ENCODE assay signal across 9 mouse cellular contexts in genomic region chr10:122963463-122964240, GRCm38 (mm10).
DNase-seq lines count a peak whose midpoint lies in the region; ATAC-seq and TF ChIP-seq lines count a peak whose summit lies in the region.
"Had no signal": no experiment of that assay in that cellular context is flagged by ENCODE, and none has a peak within 500 bp of the region (broad histone marks: within the 10 kb centered on the region; RNA-seq: fewer than 3 reads in every experiment).

No protein-coding gene starts in this region.

- H3K4me1 ChIP-seq in ES-Bruce4 (ENCODE audit: control insufficient read depth, insufficient read depth, low read length), result peaks cover 2% of the 10 kb centered on the region
- peaks cover 28% of the 10 kb centered on the region for H3K4me1 ChIP-seq in forebrain, embryonic 13.5 days
- H3K4me1 ChIP-seq in kidney, embryonic 16.5 days (ENCODE audit: insufficient read depth, low read length), result peaks cover 15% of the 10 kb centered on the region
- peaks cover 10% of the 10 kb centered on the region for H3K4me1 ChIP-seq in midbrain, postnatal 0 days (ENCODE audit: insufficient read depth, low read length)

- no peak overlapping the region for H3K27ac ChIP-seq in gastrocnemius, adult 2 months
- H3K27ac ChIP-seq in ES-Bruce4 (ENCODE audit: insufficient read depth, low read length), result no peak overlapping the region
- peak overlapping the region; percentile 52 for H3K27ac ChIP-seq in forebrain, embryonic 13.5 days
- H3K27ac ChIP-seq in kidney, embryonic 16.5 days (ENCODE audit: low read length), result peak overlapping the region; percentile 51
- H3K27ac ChIP-seq in midbrain, postnatal 0 days (ENCODE audit: low read depth, low read length), result peak overlapping the region; percentile 55

- WGBS in forebrain, embryonic 13.5 days, result under 1% methylated on average over 21 of the region's 21 CpGs
- 9% methylated on average over 21 of the region's 21 CpGs for WGBS in kidney, embryonic 16.5 days
- 3% methylated on average over 21 of the region's 21 CpGs for WGBS in midbrain, postnatal 0 days

- intact Hi-C loops in gastrocnemius, adult 2 months (cut with DNase I), result no loop called here

- DNase-seq in gastrocnemius, adult 2 months, result peak; percentile 17
- no peak for DNase-seq in gastrocnemius, adult 18-20 months (ENCODE audit: low spot score)
- DNase-seq in midbrain, postnatal 0 days (ENCODE audit: low spot score), result peak; percentile 72
- DNase-seq in B cell, adult 2 months, result no peak
- DNase-seq in adipocyte (ENCODE audit: low spot score), result no peak

- no peak overlapping the region for H3K9ac ChIP-seq in ES-Bruce4 (ENCODE audit: low read depth, poor library complexity, severe bottlenecking)
- peak overlapping the region; percentile 45 for H3K9ac ChIP-seq in forebrain, embryonic 13.5 days
- peak overlapping the region; percentile 34 for H3K9ac ChIP-seq in kidney, embryonic 16.5 days (replicated peaks; ENCODE audit: low read length)
- peak overlapping the region; percentile 39; the same call in 1 of the 2 replicates for H3K9ac ChIP-seq in midbrain, postnatal 0 days (replicated peaks; ENCODE audit: low read length, poor library complexity, severe bottlenecking)

- no peaks in the 10 kb centered on the region for H3K9me3 ChIP-seq in ES-Bruce4 (replicated peaks; ENCODE audit: control insufficient read depth, insufficient read depth, low read length, poor library complexity, severe bottlenecking)
- no peaks in the 10 kb centered on the region for H3K9me3 ChIP-seq in forebrain, embryonic 13.5 days (replicated peaks)
- H3K9me3 ChIP-seq in kidney, embryonic 16.5 days (ENCODE audit: low read length), result 0 out of 2 replicates have a peak, but pooled peaks cover 5% of the 10 kb centered on the region
- H3K9me3 ChIP-seq in midbrain, postnatal 0 days (ENCODE audit: low read length), result no peaks in the 10 kb centered on the region

- no peaks in the 10 kb centered on the region for H3K36me3 ChIP-seq in ES-Bruce4 (ENCODE audit: control insufficient read depth, insufficient read depth, low read length, poor library complexity, severe bottlenecking)
- H3K36me3 ChIP-seq in forebrain, embryonic 13.5 days (ENCODE audit: poor library complexity, severe bottlenecking), result no peaks in the 10 kb centered on the region
- H3K36me3 ChIP-seq in kidney, embryonic 16.5 days (ENCODE audit: insufficient read depth, low read length), result no peaks in the 10 kb centered on the region
- H3K36me3 ChIP-seq in midbrain, postnatal 0 days (ENCODE audit: insufficient read depth, low read length), result no peaks in the 10 kb centered on the region

- H3K4me3 ChIP-seq in gastrocnemius, adult 2 months, result peak overlapping the region; percentile 43
- 0 out of 2 replicates have a peak overlapping the region, but pooled peaks have one; percentile 5 for H3K4me3 ChIP-seq in ES-Bruce4 (ENCODE audit: low read depth, low read length)
- peak overlapping the region; percentile 19 for H3K4me3 ChIP-seq in forebrain, embryonic 13.5 days
- peak overlapping the region; percentile 27 for H3K4me3 ChIP-seq in kidney, embryonic 16.5 days (ENCODE audit: low read length)
- H3K4me3 ChIP-seq in midbrain, postnatal 0 days (ENCODE audit: low read depth, low read length), result peak overlapping the region; percentile 10; the same call in 1 of the 2 replicates
- H3K4me3 ChIP-seq: erythroblast, embryonic 14.5 days had no signal

- no peak for TF ChIP-seq POLR2A in ES-Bruce4 (IDR thresholded peaks at IDR 0.05; ENCODE audit: insufficient read depth, low read length)

- peak overlapping the region; percentile 55 for H3K4me2 ChIP-seq in forebrain, embryonic 13.5 days
- peak overlapping the region; percentile 46 for H3K4me2 ChIP-seq in kidney, embryonic 16.5 days (replicated peaks; ENCODE audit: low read depth, low read length)
- peak overlapping the region; percentile 45 for H3K4me2 ChIP-seq in midbrain, postnatal 0 days (ENCODE audit: low read depth, low read length, poor library complexity, severe bottlenecking)

- TF ChIP-seq EP300 in ES-Bruce4 (IDR thresholded peaks at IDR 0.05; ENCODE audit: insufficient read depth, low read depth, low read length), result no peak

- no peaks in the 10 kb centered on the region for H3K27me3 ChIP-seq in ES-Bruce4 (ENCODE audit: control insufficient read depth, insufficient read depth, low read length, poor library complexity, severe bottlenecking)
- H3K27me3 ChIP-seq in forebrain, embryonic 13.5 days, result no peaks in the 10 kb centered on the region
- no peaks in the 10 kb centered on the region for H3K27me3 ChIP-seq in kidney, embryonic 16.5 days (ENCODE audit: insufficient read depth, low read length)
- H3K27me3 ChIP-seq in midbrain, postnatal 0 days (ENCODE audit: insufficient read depth, low read length), result no peaks in the 10 kb centered on the region

- peak; percentile 60; the same call in 1 of the 2 replicates for ATAC-seq in forebrain, embryonic 13.5 days
- ATAC-seq in kidney, embryonic 16.5 days (ENCODE audit: low FRiP score, low TSS enrichment), result peak; percentile 62; the same call in 1 of the 2 replicates
- peak; percentile 45; the same call in 1 of the 2 replicates for ATAC-seq in midbrain, postnatal 0 days (ENCODE audit: low FRiP score)

- TF ChIP-seq CTCF in gastrocnemius, adult 2 months (IDR thresholded peaks at IDR 0.05), result no peak
- TF ChIP-seq CTCF in ES-Bruce4 (IDR thresholded peaks at IDR 0.05; ENCODE audit: low read depth, low read length), result no peak
- no peak for TF ChIP-seq CTCF in midbrain, postnatal 0 days (IDR thresholded peaks at IDR 0.05)

Comparison
In these comparisons a context has a peak if more than half of its experiments do, and no peak if none do; other contexts are left out.
1. DNase-seq: peak in gastrocnemius, adult 2 months (single experiment) and midbrain, postnatal 0 days (single experiment); none in gastrocnemius, adult 18-20 months (single experiment), B cell, adult 2 months (0 of 2) and adipocyte (single experiment).
2. H3K27ac ChIP-seq: peak in forebrain, embryonic 13.5 days (single experiment), kidney, embryonic 16.5 days (single experiment) and midbrain, postnatal 0 days (single experiment); none in gastrocnemius, adult 2 months (single experiment) and ES-Bruce4 (single experiment).
3. Peak in every context shown above with its lines, with median percentiles within 50 percentile points of each other: H3K4me3 ChIP-seq, ATAC-seq and H3K4me2 ChIP-seq.